Mouse (Mus musculus) ovary, adult 18-20 months (tissue): ENCODE data around the gene Olfr906.

Source experiments
- DNase-seq: peaks from one replicate; pipeline ENCODE4 v3.0.0; 2022; ENCODE audit warnings: low spot score, mixed read lengths

Gene Olfr906

GRCm38 (mm10) chr9:38486785-38487184 is at the start of gene Olfr906:
TSS of gene Olfr906 (plus strand) at chr9:38487085.
- no peak for DNase-seq

- no peak for DNase-seq
Observed at GRCm38 (mm10) chr9:38447352-38447751, 39.5 kb upstream of the Olfr906 start, which contains the start of gene Olfr902. TSS of gene Olfr902 (plus strand) at chr9:38447652.

DNA sequence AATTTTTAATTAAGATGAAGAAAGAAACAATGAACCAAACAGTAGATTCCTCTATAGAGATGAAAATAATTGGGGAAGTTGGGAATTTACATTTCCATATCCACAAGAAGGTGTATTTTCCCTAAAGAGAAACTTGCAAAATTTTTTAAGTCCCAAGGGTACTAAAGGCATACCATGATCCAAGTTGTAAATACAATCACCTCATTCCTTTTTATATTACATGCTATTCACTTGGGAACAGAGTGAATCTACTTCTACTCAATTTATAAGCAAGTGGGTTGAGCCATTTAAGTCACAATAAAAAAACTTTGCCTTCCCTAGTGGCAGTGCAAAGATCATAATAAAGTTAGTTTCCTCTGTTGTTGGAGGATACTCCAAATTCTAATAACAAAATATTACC is 24.0 kb upstream of the Olfr906 start, which contains the start of gene Olfr904:
TSS of gene Olfr904 (plus strand) at position 301 of the 400 bp plus-strand sequence.
- no peak for DNase-seq

- DNase-seq, result no peak
Observed at GRCm38 (mm10) chr9:38470807-38471206, 16.1 kb upstream of the Olfr906 start, which contains the start of gene Olfr905. TSS of gene Olfr905 (plus strand) at chr9:38471107.

- DNase-seq, result no peak
Observed at GRCm38 (mm10) chr9:38495501-38495900, 8.6 kb downstream of the Olfr906 start, which contains the start of gene Olfr907. TSS of gene Olfr907 (plus strand) at chr9:38495801.

GRCm38 (mm10) chr9:38512353-38512752 is 25.5 kb downstream of the Olfr906 start:
- no peak for DNase-seq

- no peak for DNase-seq
Observed at GRCm38 (mm10) chr9:38521280-38521679, 34.4 kb downstream of the Olfr906 start, which contains the start of gene Olfr911-ps1. TSS of gene Olfr911-ps1 (plus strand) at chr9:38521580.

DNA sequence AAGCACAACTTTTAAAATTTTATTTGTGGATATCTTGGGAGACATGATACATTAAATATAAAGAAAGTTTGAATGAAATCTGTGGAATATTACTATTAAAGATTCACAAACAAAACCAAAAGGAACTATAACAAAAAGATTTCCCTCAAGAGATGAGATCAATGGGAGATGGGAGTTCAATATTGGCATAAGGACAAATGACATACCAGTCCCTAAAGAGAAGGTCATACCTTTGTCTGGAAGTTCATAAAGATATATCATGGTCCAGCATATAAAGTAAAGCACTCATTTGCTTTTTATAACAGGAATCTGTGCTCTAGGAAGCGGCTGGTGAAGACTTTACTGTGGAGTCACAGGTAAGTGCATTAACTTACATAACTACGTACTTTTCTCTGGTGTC is 50.7 kb downstream of the Olfr906 start, which contains the start of gene Olfr910:
TSS of gene Olfr910 (plus strand) at position 301 of the 400 bp plus-strand sequence.
- no peak for DNase-seq
